Mouse (Mus musculus) embryonic stem cell, embryonic (primary cell): ENCODE results near the gene Zfp979.
"Not testable (repeated sequence)": the region's sequence is repeated elsewhere in the genome, so short reads cannot be mapped to it uniquely, and the experiment has no call there.

Experiments
- CTCF ChIA-PET, 4 experiments: fragments of 300-600 bp in 2 of 4; fragments of 350-600 bp in 2 of 4; sonication (Branson Sonifier 250); formaldehyde crosslinking; loops; one replicate each; lab custom pipeline; 2022; ENCODE audit warnings: inconsistent platforms in 2 of 4; lab: Charles Lee
- POLR2A ChIA-PET, 4 experiments: fragments of 300-600 bp in 2 of 4; fragments of 350-600 bp in 2 of 4; sonication (Branson Sonifier 250); formaldehyde crosslinking; loops; one replicate each; lab custom pipeline; 2022; ENCODE audit warnings: antibody characterized with exemption in 4 of 4, inconsistent platforms in 1 of 4; lab: Charles Lee

Gene Zfp979

GRCm38 (mm10) chr4:147642413-147642812 lies at the start of gene Zfp979:
Gene Zfp979 (minus strand): TSS chr4:147642513.
- CTCF ChIA-PET, POLR2A ChIA-PET: not testable (repeated sequence)

DNA sequence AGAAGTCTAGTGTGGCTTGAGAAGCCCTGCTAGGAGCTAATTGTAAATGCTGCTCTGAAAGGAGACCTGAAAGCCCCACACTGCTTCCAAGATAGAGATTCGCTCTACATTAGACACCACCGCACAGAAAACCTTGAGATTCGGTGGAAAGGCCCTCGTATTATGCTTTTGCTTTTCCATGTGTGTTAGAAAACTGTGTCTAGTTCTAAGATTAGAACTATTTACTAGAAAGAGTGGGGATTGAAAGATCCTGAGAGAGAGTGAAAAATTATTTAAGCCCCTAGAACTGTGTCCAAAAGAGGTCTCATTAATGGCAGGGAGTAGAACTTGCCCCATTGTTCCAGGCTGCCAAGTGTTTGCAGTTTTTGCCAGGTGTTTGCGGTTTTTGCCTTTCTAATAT lies 12.9 kb upstream of the Zfp979 start:
- CTCF ChIA-PET, POLR2A ChIA-PET: not testable (repeated sequence)

- POLR2A ChIA-PET, CTCF ChIA-PET: not testable (repeated sequence)
Observed at GRCm38 (mm10) chr4:147647407-147647806, 5.1 kb upstream of the Zfp979 start.

DNA sequence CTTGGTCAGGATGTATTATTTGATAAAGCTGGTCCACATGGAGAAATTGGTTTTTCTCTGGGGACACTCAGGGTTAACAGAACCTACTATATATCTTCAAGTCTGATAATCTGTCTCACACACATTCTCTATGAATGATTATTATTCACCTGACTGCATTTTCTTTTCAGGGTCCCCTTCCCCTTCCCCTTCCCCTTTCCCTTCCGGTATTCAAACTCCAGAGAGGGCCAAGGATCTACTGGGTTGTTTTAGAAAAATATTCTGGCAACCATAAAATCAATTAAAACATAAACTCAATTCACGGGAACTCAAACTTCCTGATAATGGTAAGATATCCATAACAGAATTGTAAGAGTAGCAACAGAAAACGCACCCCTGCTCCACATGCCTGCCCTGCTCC lies 381 bp downstream of the Zfp979 start:
- POLR2A ChIA-PET, CTCF ChIA-PET: not testable (repeated sequence)

DNA sequence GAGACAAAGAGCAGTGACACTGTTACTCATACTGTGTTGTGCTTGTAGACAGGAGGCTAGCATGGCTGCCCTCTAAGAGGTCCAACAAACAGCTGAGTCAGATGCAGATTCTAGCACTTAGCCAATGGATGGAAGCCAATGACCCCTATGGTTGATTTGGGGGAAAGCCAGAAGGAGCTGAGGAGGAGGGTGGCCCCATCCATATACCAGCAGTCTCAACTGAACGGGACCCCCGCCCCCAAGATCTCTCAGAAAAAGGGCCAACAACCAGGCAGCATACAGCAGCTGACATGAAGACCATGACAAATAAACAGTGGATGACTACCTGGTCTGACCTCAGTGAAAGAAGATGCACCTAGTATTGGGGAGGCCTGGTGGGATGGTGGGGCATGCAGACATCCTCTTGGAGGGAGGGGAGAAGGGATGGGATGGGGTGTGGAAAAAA lies 8.5 kb downstream of the Zfp979 start:
- CTCF ChIA-PET, POLR2A ChIA-PET: not testable (repeated sequence)

GRCm38 (mm10) chr4:147606511-147606910 lies 35.8 kb downstream of the Zfp979 start:
- CTCF ChIA-PET, result interaction anchor here in 1 of 4 experiments (1.5 kb wide), 1 partner anchor 9 kb away, joined by 3 read pairs; no protein-coding TSS in a partner anchor
- POLR2A ChIA-PET, result interaction anchor here in 2 of 4 experiments (0.6 to 1.6 kb wide), 4 partner anchors 9 to 187 kb away, joined by 3 to 6 read pairs (median 4); no protein-coding TSS in a partner anchor

GRCm38 (mm10) chr4:147605521-147605920 lies 36.8 kb downstream of the Zfp979 start:
- ChIA-PET CTCF (interaction anchor here in 1 of 4 experiments (1.5 kb wide), 1 partner anchor 10 kb away, joined by 3 read pairs; no protein-coding TSS in a partner anchor), POLR2A (interaction anchor here in 1 of 4 experiments (1.3 to 1.6 kb wide), 3 partner anchors 8 to 186 kb away, joined by 3 to 5 read pairs (median 4); no protein-coding TSS in a partner anchor)

GRCm38 (mm10) chr4:147603806-147604205 lies 38.5 kb downstream of the Zfp979 start:
- ChIA-PET CTCF (no interaction called here), POLR2A (interaction anchor here in 1 of 4 experiments (0.7 kb wide), 1 partner anchor 1229 kb away, joined by 3 read pairs; no protein-coding TSS in a partner anchor)

DNA sequence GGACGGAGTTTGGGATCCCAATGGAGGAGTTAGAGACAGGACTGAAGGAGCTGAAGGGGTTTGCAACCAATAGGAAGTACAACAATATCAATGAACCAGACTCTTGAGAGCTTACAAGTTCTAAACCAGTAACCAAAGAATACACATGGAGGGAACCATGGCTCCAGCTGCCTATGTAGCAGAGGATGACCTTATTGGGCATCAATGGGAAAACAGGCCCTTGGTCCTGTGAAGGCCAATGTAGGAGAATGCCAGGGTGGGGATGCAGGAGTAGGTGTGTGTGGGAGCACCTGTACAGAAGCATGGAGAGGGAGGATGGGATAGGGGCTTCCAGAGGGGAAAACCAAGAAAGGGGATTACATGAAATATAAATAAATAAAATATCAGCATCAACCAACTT lies 40.4 kb downstream of the Zfp979 start:
- POLR2A ChIA-PET, result interaction anchor here in 1 of 4 experiments (0.5 to 1.1 kb wide), 3 partner anchors 9 to 213 kb away, joined by 3 to 5 read pairs (median 3); no protein-coding TSS in a partner anchor

GRCm38 (mm10) chr4:147598831-147599230 lies 43.5 kb downstream of the Zfp979 start:
- ChIA-PET CTCF (interaction anchor here in 3 of 4 experiments (0.6 to 1.3 kb wide), 3 partner anchors 668 kb away, joined by 3 to 10 read pairs (median 4); no protein-coding TSS in a partner anchor), POLR2A (interaction anchor here (0.7 to 1.8 kb wide), 8 partner anchors 12 to 669 kb away, joined by 3 to 44 read pairs (median 6); no protein-coding TSS in a partner anchor)

More for the DNA sequence above, 40.4 kb downstream of the Zfp979 start:
- CTCF ChIA-PET, result interaction anchor here in 1 of 4 experiments (1.2 kb wide), 1 partner anchor 14 kb away, joined by 3 read pairs; no protein-coding TSS in a partner anchor

- ChIA-PET POLR2A (interaction anchor here in 2 of 4 experiments (0.6 to 1.8 kb wide), 9 partner anchors 9 to 668 kb away, joined by 3 to 11 read pairs (median 3); no protein-coding TSS in a partner anchor), CTCF (interaction anchor here in 1 of 4 experiments (1.3 kb wide), 1 partner anchor 667 kb away, joined by 4 read pairs; no protein-coding TSS in a partner anchor)
Observed at GRCm38 (mm10) chr4:147597685-147598084, 44.6 kb downstream of the Zfp979 start.

DNA sequence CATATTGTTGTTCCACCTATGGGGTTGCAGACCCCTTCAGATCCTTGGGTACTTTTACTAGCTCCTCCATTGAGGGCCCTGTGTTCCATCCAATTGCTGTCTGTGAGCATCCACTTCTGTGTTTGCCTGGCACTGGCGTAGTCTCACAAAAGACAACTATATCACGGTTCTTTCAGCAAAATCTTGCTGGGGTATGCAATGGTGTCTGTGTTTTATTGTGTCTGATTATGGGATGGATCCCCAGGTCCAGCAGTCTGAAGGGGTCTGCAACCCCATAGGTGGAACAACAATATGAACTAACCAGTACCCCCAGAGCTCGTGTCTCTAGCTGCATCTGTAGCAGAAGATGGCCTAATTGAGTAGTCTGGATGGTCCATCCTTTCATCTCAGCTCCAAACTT lies 47.7 kb downstream of the Zfp979 start:
- CTCF ChIA-PET, result not testable (repeated sequence)
- POLR2A ChIA-PET, result interaction anchor here in 1 of 4 experiments (0.7 to 2.9 kb wide), 5 partner anchors 8 to 21 kb away, joined by 3 to 9 read pairs (median 3); no protein-coding TSS in a partner anchor

GRCm38 (mm10) chr4:147586511-147587473 lies 55.5 kb downstream of the Zfp979 start:
- POLR2A ChIA-PET, result interaction anchor here in 2 of 4 experiments (0.9 to 1.5 kb wide), 5 partner anchors 9 to 68 kb away, joined by 3 to 9 read pairs (median 4); no protein-coding TSS in a partner anchor
- CTCF ChIA-PET, result no interaction called here

DNA sequence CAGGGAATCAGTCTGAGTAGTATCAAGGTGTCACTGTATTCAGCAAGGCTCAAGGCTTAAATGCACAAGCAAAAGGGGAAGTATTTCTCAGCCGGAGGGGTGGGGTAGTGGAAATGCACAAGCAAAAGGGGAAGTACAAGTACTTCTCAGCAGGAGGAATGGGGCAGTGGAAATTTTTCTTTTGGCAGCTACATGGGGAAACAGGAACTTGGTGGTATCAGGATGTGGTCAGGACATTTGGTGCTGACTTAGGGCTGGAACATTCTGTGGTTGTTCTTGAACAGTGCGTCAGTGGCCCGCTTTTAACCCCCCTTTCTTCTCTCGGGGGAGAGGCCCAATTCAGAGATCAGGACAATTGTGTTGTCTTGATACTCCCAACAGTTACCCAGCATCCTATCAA lies 62.9 kb downstream of the Zfp979 start:
- CTCF ChIA-PET, result not testable (repeated sequence)

DNA sequence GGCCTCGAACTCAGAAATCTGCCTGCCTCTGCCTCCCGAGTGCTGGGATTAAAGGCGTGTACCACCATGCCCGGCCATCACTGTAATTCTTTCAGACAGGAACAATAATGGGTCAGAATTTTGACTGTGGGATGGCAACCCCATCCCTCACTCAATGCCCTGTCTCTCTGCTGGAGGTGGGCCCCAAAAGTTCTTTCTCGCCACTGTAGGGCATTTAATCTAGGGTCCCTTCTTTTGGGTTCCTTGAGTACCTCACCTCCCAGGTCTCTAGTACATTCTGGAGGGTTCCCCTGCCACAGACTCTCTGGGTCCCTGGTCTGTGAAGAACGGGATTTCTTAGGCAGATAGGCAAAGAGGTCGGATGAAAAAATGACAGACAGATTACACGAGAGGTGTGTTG lies 71.2 kb downstream of the Zfp979 start:
- CTCF ChIA-PET, POLR2A ChIA-PET: not testable (repeated sequence)

More for the DNA sequence above, 62.9 kb downstream of the Zfp979 start:
- POLR2A ChIA-PET, result not testable (repeated sequence)

DNA sequence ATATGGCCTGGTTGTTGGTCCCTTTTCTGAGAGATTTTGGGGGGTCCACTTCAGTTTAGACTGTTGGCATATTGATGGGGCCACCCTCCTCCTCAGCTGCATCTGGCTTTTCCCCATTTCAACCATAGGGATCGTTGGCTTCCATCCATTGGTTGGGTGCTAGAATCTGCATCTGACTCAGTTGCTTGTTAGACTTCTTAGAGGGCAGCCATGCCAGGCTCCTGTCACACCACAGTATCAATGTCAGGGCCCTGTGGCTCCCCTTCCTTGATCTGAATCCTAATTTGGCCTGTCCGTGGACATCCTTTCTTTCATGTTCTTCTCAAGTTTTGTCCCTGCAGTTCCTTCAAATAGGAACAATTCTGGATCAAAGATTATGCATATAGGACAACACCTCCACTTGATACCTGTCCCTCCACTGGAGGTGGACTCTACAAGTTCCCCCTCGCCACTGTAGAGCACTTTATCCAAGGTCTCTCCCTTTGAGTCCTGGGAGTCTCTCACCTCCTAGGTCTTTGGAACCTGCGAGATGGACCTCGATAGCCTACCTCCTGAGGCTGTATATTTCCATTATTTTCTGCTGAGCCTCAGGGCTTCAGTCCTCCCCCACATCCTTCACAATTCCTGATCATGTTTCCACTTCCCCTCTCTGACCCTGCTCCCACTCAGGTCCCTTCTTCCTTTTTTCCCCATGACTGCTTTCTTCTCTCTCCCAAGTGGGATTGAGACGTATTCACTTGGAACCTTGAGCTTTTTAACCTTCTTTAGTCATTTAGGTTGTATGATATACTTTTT lies 76.7 kb downstream of the Zfp979 start:
- ChIA-PET CTCF (no interaction called here), POLR2A (no interaction called here)
